Mouse (Mus musculus): ENCODE measurements around the gene Cpm.
A peak's percentile ranks its signal among the peaks of the same experiment; 100 is the strongest.
"Not testable (repeated sequence)": the region's sequence is repeated elsewhere in the genome, so short reads cannot be mapped to it uniquely, and the experiment has no call there.

Cpm gene

GRCm38 (mm10) chr10:117703506-117703905 lies 74.2 kb downstream of the Cpm start:
- no peak for DNase-seq (ENCODE audit: low read depth)

GRCm38 (mm10) chr10:117704314-117704963 lies 75.1 kb downstream of the Cpm start:
- not testable (repeated sequence) for DNase-seq (ENCODE audit: low read depth)

GRCm38 (mm10) chr10:117704964-117705335 lies 75.7 kb downstream of the Cpm start:
- no peak for DNase-seq (ENCODE audit: low read depth)

GRCm38 (mm10) chr10:117705806-117706205 lies 76.5 kb downstream of the Cpm start:
- no peak for DNase-seq (ENCODE audit: low read depth)

- no peak for DNase-seq (ENCODE audit: low read depth)
Measured at GRCm38 (mm10) chr10:117706440-117706839, 77.1 kb downstream of the Cpm start.

GRCm38 (mm10) chr10:117707114-117707838 lies 78.0 kb downstream of the Cpm start:
- DNase-seq (ENCODE audit: low read depth), result no peak

- DNase-seq (ENCODE audit: low read depth), result no peak
Measured at GRCm38 (mm10) chr10:117708376-117708775, 79.1 kb downstream of the Cpm start.

GRCm38 (mm10) chr10:117708856-117709255 lies 79.6 kb downstream of the Cpm start:
- DNase-seq (ENCODE audit: low read depth), result no peak

- no peak for DNase-seq (ENCODE audit: low read depth)
Measured at GRCm38 (mm10) chr10:117709326-117709830, 80.1 kb downstream of the Cpm start.

GRCm38 (mm10) chr10:117709930-117710603 lies 80.8 kb downstream of the Cpm start:
- no peak for DNase-seq (ENCODE audit: low read depth)

- DNase-seq (ENCODE audit: low read depth), result peak; percentile 88
Measured at GRCm38 (mm10) chr10:117710604-117711141, 81.4 kb downstream of the Cpm start, which contains the start of gene Mdm2. TSS of gene Mdm2 (minus strand) at chr10:117710758.

- no peak for DNase-seq (ENCODE audit: low read depth)
Measured at GRCm38 (mm10) chr10:117711408-117711807, 82.1 kb downstream of the Cpm start.

- DNase-seq (ENCODE audit: low read depth), result no peak
Measured at GRCm38 (mm10) chr10:117712191-117712754, 83.0 kb downstream of the Cpm start.

GRCm38 (mm10) chr10:117712871-117713270 lies 83.6 kb downstream of the Cpm start:
- DNase-seq (ENCODE audit: low read depth), result no peak

GRCm38 (mm10) chr10:117713466-117713865 lies 84.2 kb downstream of the Cpm start:
- DNase-seq (ENCODE audit: low read depth), result no peak

GRCm38 (mm10) chr10:117714048-117714545 lies 84.8 kb downstream of the Cpm start:
- no peak for DNase-seq (ENCODE audit: low read depth)

- no peak for DNase-seq (ENCODE audit: low read depth)
Measured at GRCm38 (mm10) chr10:117714928-117715500, 85.7 kb downstream of the Cpm start.

- DNase-seq (ENCODE audit: low read depth), result not testable (repeated sequence)
Measured at GRCm38 (mm10) chr10:117715654-117716053, 86.4 kb downstream of the Cpm start.

- no peak for DNase-seq (ENCODE audit: low read depth)
Measured at GRCm38 (mm10) chr10:117716686-117717085, 87.4 kb downstream of the Cpm start.

- no peak for DNase-seq (ENCODE audit: low read depth)
Measured at GRCm38 (mm10) chr10:117717583-117717982, 88.3 kb downstream of the Cpm start.

All from c-Kit-positive CD71-negative TER-119-negative erythroid progenitor cells, embryonic 14.5 days (primary cell).